Mouse (Mus musculus) forelimb bud, embryonic 11.5 days (tissue): Measurements from ENCODE around the gene Iscu.

Experiments used
- DNase-seq: peaks from one replicate; pipeline ENCODE4 v3.0.0-alpha.2; 2012; ENCODE audit warnings: low read depth, low spot score

Gene Iscu

GRCm38 (mm10) chr5:113786985-113787384 is 14.4 kb downstream of the Iscu start:
- no peak for DNase-seq

GRCm38 (mm10) chr5:113788645-113789044 is 16.1 kb downstream of the Iscu start:
- no peak for DNase-seq

GRCm38 (mm10) chr5:113789075-113789788 is 16.7 kb downstream of the Iscu start:
- peak; percentile 82 for DNase-seq

DNA sequence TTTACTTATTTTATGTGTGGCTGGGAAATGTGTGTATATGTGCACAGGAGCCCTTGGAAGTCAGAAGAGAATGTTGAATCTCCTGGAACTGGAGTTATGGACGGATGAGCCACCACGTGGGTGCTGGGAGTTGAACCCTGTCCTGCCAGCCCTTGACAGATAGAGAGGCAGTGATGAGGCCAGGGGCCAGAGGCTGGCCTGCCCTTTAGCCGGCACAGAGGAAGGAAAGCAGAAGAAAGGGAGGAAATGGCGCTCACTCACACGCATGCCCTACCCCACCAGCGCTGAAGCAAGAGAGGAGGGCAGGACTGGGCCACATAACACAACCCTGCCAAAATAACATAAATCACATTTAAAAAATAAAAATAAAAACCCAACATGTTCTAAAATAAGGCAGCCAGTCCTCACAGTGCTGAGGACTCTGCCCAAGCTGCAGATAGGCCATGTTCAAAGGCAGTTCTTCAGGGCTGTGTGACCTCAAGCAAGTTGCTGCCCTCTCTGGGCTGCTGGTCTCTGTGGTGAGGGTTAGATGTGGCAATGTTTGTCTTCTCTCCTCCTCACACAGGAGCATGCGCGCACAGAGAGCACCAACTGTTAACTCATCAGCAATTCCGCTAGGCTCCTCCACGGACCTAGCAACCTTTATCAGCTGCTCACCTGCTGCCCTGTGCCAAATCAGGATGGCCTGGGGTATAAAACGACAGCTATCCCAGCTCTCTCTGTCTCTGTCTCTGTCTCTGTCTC is 18.1 kb downstream of the Iscu start:
- no peak for DNase-seq

DNA sequence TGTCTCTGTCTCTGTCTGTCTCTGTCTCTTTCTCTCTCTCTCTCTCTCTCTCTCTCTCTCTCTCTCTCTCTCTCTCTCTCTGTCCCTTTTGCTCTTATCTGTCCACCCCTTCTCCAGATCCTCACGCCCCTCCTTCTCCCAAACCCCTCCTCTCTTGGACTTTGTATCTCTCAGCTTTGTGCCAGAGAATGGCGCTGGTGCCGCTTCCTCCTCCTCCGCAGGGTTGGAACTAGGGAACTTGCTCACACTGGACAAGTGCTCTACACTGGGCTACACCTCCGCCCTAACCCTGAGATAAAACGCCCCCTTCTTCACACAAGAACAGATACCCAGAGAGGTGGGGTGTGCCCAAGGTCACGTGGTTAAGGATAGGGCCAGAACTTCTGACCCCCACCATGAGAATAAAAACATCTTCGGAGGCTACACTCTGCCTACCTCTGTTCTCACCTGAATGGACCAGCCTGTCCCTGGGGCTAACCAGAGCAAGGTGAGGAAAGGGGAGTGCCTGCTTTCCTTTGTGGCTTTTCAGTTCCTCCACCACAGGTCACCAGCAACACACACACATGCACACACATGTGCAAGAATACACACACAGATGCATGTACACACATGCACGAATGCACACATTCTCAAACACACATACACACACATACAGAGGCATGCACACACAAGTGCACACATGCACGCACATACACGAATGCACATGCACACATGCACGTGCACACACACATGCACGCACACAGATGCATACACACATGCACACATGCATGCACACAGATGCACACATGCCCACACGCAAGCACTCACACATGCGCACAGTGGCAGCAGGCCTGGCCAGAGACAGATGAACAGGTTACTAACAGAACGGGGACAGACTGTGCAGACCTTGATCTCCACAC is 18.9 kb downstream of the Iscu start:
- no peak for DNase-seq

GRCm38 (mm10) chr5:113796401-113797148 is 24.0 kb downstream of the Iscu start:
- peak; percentile 95 for DNase-seq

GRCm38 (mm10) chr5:113797149-113797882 is 24.8 kb downstream of the Iscu start:
- DNase-seq, result no peak

DNA sequence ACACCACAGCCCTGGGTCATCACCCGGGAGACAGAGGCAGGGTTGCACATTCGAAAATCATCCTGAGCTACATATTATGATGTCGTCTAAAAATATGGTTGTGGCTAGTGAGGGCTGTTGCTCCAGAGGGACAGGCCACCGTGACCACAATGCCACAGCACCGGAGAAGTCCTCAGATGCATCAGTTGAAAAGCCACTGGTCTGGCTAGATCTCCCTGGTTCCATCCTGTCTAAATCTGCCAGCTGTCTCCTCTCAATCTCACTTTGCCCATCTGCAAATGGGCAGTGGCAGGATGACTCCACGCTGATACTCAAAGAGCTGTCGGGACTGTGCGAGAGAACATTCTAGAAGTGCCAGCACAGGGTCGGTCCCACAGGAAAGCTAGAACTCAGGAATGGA is 26.0 kb downstream of the Iscu start:
- DNase-seq, result no peak

- DNase-seq, result no peak
These were observed 27.1 kb downstream of the Iscu start for GRCm38 (mm10) chr5:113799691-113800090.

DNA sequence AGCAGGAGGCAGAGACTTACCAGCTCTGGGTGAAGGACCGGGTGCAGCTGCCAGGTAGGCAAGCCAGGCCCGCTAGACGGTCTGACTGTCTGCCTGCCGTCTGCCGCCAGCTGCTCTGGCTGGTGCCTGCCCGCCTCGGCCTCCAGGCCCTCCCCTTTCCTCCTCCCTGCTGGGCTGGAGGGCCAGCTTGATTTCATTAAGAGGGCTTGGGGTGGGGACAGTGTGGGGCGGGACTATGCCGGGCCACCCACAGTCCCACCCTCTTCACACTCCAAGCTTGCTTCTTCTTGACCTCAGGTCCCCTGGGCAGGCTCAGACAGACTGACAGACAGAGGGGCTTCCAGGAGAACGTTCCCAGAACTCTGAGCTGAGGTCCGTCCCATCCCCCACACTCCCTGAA is 27.7 kb downstream of the Iscu start, which contains the start of gene Tmem119:
Gene Tmem119, minus strand, starts transcription at position 237 of the 400 bp plus-strand sequence.
- DNase-seq, result peak; percentile 83

- DNase-seq, result no peak
These were observed 31.9 kb downstream of the Iscu start for GRCm38 (mm10) chr5:113804395-113804966.

DNA sequence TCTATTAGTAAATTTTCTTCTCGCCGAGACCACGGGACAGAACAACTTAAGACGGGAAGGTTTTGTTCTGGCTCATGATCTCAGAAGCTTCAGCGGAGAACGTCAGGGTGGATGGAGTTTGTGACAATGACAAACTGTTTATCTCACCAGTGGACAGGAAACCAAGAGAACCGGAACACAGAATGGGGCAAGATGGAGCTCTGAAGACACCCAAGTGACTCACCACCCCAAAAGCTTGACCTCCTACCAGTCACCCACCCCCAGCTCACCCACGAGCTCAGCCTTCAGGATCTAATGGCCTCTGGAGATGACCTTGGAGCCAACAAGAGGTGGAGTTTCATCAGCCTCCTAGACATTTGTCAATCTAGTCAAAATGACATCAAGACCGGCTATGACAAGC is 32.8 kb downstream of the Iscu start:
- DNase-seq, result no peak

- DNase-seq, result peak; percentile 50
These were observed 33.9 kb downstream of the Iscu start for GRCm38 (mm10) chr5:113806414-113806813.

GRCm38 (mm10) chr5:113807712-113808111 is 35.2 kb downstream of the Iscu start:
- DNase-seq, result no peak

- DNase-seq, result peak; percentile 79
These were observed 35.6 kb downstream of the Iscu start for GRCm38 (mm10) chr5:113808177-113808576.

DNA sequence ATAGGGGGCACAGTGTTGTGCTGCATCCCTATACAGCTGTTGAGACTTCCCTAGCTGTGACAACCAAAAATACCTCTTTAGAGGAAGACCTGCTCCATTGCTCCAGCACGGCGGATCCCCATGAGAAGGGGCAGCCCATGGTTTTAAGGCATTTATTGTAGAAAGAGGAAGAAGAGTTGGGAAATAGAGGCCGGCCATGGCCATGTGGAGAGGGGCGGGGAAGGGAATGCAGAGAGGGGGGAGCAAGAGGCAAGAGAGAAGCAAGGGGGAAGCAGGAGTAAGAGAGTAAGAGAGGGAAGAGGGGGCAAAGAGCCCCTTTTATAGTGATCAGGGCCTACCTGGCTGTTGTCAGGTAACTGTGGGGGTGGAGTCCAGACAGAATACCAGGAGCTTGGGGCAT is 37.6 kb downstream of the Iscu start:
- DNase-seq, result no peak

- peak; percentile 27 for DNase-seq
These were observed 39.4 kb downstream of the Iscu start for GRCm38 (mm10) chr5:113811824-113812420.

- DNase-seq, result no peak
These were observed 40.1 kb downstream of the Iscu start for GRCm38 (mm10) chr5:113812638-113813037.

DNA sequence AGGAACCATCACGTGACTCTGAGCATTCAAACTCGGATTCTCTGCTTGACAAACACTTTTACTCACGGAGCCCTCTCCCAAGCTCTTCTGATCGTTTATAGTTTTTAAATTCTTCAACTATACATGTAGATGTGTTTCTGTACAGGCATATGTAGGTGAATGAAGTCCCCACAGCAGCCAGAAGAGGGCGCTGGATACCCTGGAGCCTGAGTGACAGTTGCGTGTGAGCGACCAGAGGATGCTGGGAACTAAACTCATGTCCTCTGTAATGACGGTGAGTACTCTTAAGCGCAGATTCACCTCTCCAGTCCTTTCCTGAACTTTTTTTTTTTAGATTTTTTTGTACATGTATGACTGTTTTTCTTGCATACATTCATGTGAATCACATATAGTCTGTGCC is 41.1 kb downstream of the Iscu start:
- DNase-seq, result no peak
